Mouse (Mus musculus) kidney, adult 2 months (tissue): Measurements from ENCODE around the gene Samd7. TPM values are rescaled to one million over a fixed set of nuclear protein-coding genes. Genes with fewer than 3 reads are reported as not detected.

ENCODE experiments used
- DNase-seq: peaks from one replicate; pipeline ENCODE4 v3.0.0; 2021
- H3K27ac ChIP-seq: fragments of 200-500 bp; 2 replicates; pipeline ENCODE4 v1.5.1; 2012; ENCODE audit warnings: low read depth, low read length, control low read depth, inconsistent platforms; ENCODE audit not compliant: insufficient read depth
- H3K27me3 ChIP-seq: fragments of 200-500 bp; replicated peaks from 2 replicates; pipeline ENCODE4 v1.6.1; 2012; ENCODE audit warnings: mild to moderate bottlenecking, moderate library complexity, low read length, inconsistent platforms; ENCODE audit not compliant: control insufficient read depth, insufficient read depth
- H3K36me3 ChIP-seq: fragments of 200-500 bp; 2 replicates; pipeline ENCODE4 v1.6.1; 2012; ENCODE audit warnings: mild to moderate bottlenecking, moderate library complexity, low read length, inconsistent platforms; ENCODE audit not compliant: control insufficient read depth, insufficient read depth
- H3K4me1 ChIP-seq: fragments of 200-500 bp; 2 replicates; pipeline ENCODE4 v1.6.1; 2011; ENCODE audit warnings: low read length; ENCODE audit not compliant: control insufficient read depth, insufficient read depth
- H3K4me3 ChIP-seq: fragments of 200-500 bp; 2 replicates; pipeline ENCODE4 v1.5.1; 2011; ENCODE audit warnings: mild to moderate bottlenecking, low read depth, low read length, control low read depth; ENCODE audit not compliant: insufficient read depth
- CTCF ChIP-seq: fragments of 200-500 bp; conservative IDR thresholded peaks from 2 replicates; pipeline ENCODE4 v1.5.1; 2011; ENCODE audit warnings: low read depth, mild to moderate bottlenecking, control low read depth, low read length, moderate library complexity, mixed read lengths; ENCODE audit not compliant: insufficient read depth, insufficient read length
- POLR2A ChIP-seq: fragments of 200-500 bp; IDR thresholded peaks from one replicate; pipeline ENCODE4 v1.6.1; 2011; ENCODE audit warnings: low read depth, low read length, control low read depth
- WGBS: fragments of 180-500 bp; shearing (Covaris S2); methylation state at CpG from one replicate; pipeline ENCODE4 v1.1.7; 2018; 5-methylcytosine and 5-hydroxymethylcytosine counted together
- polyA plus RNA-seq: library from polyadenylated mRNA; depleted of rRNA; stranded (reverse); fragments of >200 nt; gene quantifications from 2 replicates; pipeline ENCODE4 v1.2.3, GENCODE M21; 2012

The Samd7 gene
- polyA plus RNA-seq, 1 experiment, result not detected

DNA sequence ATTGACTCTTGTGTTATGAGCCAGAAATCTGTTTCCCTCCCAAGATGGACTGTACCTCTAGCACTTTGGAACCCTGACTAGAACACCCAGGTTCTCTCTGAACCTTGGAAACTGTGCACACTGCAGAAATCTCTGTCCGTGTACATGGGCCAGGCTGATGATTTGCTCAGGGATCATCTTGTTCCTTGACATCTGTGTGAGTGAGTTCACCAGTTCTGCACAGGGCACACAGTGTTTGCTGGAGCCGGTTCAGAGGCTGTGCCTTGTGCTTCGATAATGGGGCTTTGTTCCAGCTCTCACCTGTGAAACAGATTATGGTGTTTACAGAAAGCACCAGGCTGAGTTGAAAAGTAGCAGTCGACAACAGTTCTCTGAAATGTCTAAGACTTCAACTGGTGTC lies 26.5 kb downstream of the Samd7 start:
- peaks cover 13% of the 10 kb centered on the region for H3K4me1 ChIP-seq
- 31% methylated on average over 4 of the region's 4 CpGs for WGBS

DNA sequence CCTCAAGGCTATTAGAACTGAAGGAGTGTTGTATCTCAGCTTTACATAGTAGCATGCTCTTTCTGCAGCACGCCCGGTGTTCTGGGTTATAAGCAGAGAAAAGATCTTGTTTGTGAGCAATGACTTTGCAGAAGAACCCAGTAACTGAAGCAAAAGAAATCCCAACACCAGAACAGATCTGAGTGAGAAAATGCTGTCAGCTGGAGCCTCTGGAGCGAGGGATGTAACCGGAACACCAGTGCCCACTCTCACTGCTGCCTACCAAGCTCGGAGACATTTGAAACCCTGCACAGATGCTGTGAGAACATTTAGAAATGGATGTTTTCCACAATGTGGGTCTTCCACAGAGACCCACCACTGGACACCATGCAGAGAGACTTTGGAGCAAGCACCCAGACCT lies 28.6 kb downstream of the Samd7 start:
- Histone ChIP-seq H3K36me3 (no peaks in the 10 kb centered on the region), H3K27ac (no peak overlapping the region), H3K4me1 (peaks cover 13% of the 10 kb centered on the region), H3K27me3 (no peaks in the 10 kb centered on the region), H3K4me3 (no peak overlapping the region)
- DNase-seq, result no peak
- no peak for TF ChIP-seq CTCF
- TF ChIP-seq POLR2A, result no peak
- 92% methylated on average over 5 of the region's 5 CpGs for WGBS

More for the DNA sequence above, 26.5 kb downstream of the Samd7 start:
- Histone ChIP-seq H3K27ac (peak overlapping the region; percentile 87), H3K36me3 (no peaks in the 10 kb centered on the region), H3K4me3 (no peak overlapping the region), H3K27me3 (no peaks in the 10 kb centered on the region)
- peak; percentile 84 for DNase-seq
- TF ChIP-seq CTCF (no peak), POLR2A (no peak)

DNA sequence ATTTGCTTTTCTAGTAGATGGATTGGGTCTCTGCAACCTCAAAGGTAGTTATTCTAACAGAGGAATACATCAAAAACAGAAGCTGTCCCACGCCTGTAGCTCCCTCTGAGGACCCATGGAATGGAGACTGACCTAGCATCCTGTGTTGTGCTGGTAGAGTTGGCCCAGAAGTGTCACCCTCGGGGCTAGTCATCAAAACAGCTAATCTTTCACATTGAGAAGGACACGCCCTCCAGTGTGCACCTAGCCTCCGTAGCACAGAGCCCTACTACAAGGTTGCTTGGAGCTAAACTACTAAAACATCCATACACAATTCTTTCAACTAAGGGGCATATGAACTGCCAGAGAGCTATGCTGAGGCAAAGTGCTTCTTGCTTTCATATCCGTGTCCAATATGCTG lies 31.9 kb downstream of the Samd7 start:
- Histone ChIP-seq H3K36me3 (no peaks in the 10 kb centered on the region), H3K4me3 (no peak overlapping the region), H3K4me1 (peaks cover 2% of the 10 kb centered on the region; the same call in 1 of the 2 replicates), H3K27ac (no peak overlapping the region), H3K27me3 (no peaks in the 10 kb centered on the region)
- 80% methylated on average over 5 of the region's 5 CpGs for WGBS
- TF ChIP-seq CTCF (no peak), POLR2A (no peak)
- no peak for DNase-seq

DNA sequence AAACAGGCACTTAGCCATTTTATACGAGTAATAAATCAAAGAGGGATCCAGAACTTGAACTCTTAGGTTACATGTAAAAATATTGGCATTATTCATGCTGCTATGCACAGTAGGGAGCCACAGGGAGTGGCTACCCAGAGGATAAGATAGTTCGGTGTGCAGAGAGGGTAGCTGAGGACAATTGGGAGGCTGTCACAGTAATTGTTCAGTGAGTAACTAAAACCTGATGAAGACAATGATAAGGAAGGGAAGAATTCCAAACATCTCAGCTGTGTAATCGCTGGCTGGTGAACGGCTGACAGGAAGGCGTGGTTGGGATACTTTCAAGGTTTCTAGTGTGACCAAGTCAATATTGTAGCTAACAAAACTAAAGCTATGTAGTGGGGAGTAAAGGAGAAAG lies 42.4 kb downstream of the Samd7 start:
- TF ChIP-seq CTCF (no peak), POLR2A (no peak)
- no peak for DNase-seq
- H3K27ac ChIP-seq, result no peak overlapping the region
- H3K4me3 ChIP-seq, result no peak overlapping the region
- H3K27me3 ChIP-seq, result no peaks in the 10 kb centered on the region
- no peaks in the 10 kb centered on the region for H3K36me3 ChIP-seq
- WGBS, result 48% methylated on average over 5 of the region's 5 CpGs
- no peaks in the 10 kb centered on the region; the same call in 1 of the 2 replicates for H3K4me1 ChIP-seq

DNA sequence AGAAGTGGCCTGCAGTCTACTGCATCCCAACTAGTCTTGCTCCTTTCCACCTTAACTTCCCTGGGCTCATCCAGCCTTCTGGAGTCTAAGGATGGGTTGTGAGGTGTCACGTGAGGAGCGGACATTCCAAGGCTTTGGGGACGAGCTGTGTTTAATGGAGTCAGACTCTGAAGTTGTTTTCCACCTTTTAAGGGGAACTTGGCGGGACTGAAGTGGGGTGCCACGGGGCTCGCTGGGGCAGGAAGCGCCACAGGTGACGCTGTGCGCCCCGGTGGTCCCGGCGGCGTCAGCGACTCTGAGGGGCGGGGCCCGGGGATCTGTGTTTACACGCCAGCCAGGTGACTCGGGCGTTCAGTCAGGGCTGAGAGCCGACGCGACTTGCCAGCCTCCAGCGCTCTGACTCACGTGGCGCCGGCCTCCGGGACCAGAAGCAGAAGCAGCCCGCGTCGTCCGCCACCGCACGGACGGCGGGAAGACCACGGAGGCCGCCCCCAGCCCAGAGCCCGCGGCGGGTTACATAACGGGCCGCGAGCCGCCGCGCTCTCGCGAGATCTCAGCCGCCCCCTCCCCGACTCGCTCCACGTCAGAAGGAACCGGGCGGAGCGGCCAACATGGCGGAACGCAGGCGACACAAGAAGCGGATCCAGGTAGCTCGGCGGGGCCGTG lies 46.8 kb downstream of the Samd7 start, which contains the start of gene Sec62:
Gene Sec62, plus strand, starts transcription at position 139 of the 666 bp plus-strand sequence.
- no peaks in the 10 kb centered on the region for H3K27me3 ChIP-seq
- H3K4me1 ChIP-seq, result peaks cover 8% of the 10 kb centered on the region
- TF ChIP-seq CTCF (no peak), POLR2A (peak; percentile 83)
- peak within 1 kb of the TSS; percentile 77 for H3K4me3 ChIP-seq
- under 1% methylated on average over 62 of the region's 62 CpGs for WGBS
- peak within 1 kb of the TSS; percentile 100 for H3K27ac ChIP-seq
- peaks cover 1% of the 10 kb centered on the region; the same call in 1 of the 2 replicates for H3K36me3 ChIP-seq
- peak; percentile 95 for DNase-seq

DNA sequence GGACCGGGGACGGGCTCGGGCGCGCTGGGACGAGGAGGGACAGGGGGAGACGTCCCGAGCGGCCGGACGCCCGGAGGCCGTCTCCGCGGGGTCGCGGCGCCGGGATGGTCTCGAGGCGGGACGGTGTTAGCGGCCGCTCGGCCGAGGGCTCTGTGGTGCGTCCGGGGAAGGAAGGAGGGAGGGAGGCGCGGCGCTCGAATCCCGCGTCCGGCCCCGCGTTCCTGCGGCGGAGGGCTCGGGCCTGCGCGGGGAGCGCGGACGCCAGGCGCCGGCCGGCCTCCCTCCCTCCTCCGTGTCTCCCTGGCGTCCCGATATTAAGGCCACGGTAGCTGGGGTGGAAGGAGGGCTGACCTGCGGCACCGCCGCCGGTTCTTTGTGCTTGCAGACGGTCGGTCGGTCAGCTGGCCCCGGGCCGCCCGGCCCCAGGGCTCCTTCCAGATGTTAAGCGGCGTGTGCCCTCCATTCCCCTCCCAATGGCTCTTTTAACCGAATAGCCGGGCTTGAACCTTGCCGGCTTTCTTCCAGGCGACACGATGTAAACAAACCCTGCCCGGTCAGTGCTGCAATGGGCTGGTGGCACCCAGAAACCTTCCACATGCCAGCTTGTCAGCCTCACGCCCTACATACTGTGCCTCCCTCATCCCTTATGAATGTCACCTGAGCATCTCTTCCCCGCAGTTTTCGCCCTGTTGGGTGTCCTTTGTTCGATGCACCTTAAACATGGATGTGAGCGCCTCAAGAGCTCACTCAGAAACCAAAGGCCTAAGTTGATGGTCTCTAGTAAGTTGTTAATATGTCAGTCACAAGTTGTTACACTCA lies 47.5 kb downstream of the Samd7 start:
- H3K4me3 ChIP-seq, result peak overlapping the region; percentile 77
- peak overlapping the region; percentile 100 for H3K27ac ChIP-seq
- peaks cover 1% of the 10 kb centered on the region; the same call in 1 of the 2 replicates for H3K36me3 ChIP-seq
- peaks cover 8% of the 10 kb centered on the region for H3K4me1 ChIP-seq
- DNase-seq, result peak; percentile 63
- WGBS, result under 1% methylated on average over 74 of the region's 75 CpGs
- no peak for TF ChIP-seq POLR2A
- H3K27me3 ChIP-seq, result no peaks in the 10 kb centered on the region

DNA sequence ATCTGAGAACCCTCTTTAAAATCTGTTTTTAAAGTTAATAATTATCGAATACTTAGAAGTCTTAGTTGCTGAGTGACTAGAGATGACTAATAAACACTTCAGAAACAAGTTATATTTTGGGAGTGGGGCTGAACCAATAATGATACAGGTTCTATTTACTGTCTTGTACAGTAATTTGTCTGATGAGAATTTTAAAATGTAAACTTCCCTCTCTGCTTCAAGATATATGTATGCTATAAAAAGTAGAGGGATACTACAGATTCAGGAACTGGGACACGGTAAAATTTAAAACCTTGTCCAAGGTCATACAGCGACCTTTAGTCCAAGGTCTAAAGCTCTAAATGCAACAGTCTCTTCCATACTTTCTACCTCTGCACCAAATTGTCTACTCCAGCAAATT lies 56.1 kb downstream of the Samd7 start:
- WGBS, result 45% methylated on average over 3 of the region's 3 CpGs
- no peak overlapping the region for H3K27ac ChIP-seq
- H3K4me3 ChIP-seq, result no peak overlapping the region
- TF ChIP-seq CTCF (no peak), POLR2A (no peak)
- peaks cover 13% of the 10 kb centered on the region for H3K36me3 ChIP-seq
- peak; percentile 69 for DNase-seq
- H3K4me1 ChIP-seq, result peaks cover 5% of the 10 kb centered on the region; the same call in 1 of the 2 replicates
- H3K27me3 ChIP-seq, result no peaks in the 10 kb centered on the region
